Mouse (Mus musculus): ENCODE results near the gene Sfxn2. TPM values are rescaled to one million over a fixed set of nuclear protein-coding genes. Genes with fewer than 3 reads are reported as not detected.
A peak's percentile ranks its signal among the peaks of the same experiment; 100 is the strongest.

Sfxn2 gene
- polyA plus RNA-seq, 1 experiment from 2014 or later: 11.7 TPM

DNA sequence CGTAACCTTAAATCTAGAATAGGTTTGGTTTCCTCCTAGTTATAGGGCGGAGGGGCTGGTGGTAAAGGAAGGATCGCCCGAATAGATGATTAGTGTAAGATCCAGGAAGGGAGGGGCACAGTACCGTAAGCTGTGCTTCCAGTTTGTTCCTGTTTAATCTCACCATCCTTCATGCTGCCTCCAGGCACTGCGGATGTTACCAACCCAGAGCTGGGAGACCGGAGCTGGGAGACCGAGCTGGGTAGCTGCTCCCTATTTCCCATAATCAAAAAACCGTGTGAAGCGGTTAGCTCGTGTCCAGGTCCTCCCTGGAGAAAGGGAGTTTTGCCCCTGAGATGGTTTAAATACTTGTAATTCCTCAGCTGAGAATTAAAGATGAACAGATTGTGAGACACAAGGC is 43.2 kb downstream of the Sfxn2 start:
- Histone ChIP-seq H3K4me3 (no peak overlapping the region), H3K27ac (no peak overlapping the region), H3K36me3 (replicated peaks) (no peaks in the 10 kb centered on the region; the same call in 1 of the 2 replicates), H3K4me2 (no peak overlapping the region), H3K4me1 (peaks cover 26% of the 10 kb centered on the region), H3K9ac (no peak overlapping the region), H3K27me3 (replicated peaks) (no peaks in the 10 kb centered on the region), H3K9me3 (no peaks in the 10 kb centered on the region)
- ATAC-seq (replicated peaks): no peak
- WGBS: 89% methylated on average over 11 of the region's 11 CpGs

DNA sequence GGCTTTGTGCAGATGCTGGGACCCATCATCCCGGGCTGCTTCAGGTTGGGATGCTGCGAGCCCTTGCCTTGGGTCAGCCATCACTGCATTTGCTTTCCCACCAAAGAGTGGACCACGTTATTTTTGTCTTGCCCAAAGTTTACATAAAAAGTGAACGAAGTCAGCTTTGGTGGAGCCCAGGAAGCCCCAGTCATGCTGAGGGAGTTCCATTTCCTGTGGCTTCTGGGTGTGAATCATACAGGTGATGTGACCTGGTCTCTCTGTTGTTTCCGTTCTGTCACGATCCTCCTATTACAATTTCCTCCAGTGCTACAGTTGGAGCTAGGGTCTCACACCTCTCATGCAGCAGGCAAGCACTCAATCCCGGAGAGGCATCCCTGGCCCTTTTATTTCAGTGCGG is 44.2 kb downstream of the Sfxn2 start:
- Histone ChIP-seq H3K4me3 (no peak overlapping the region), H3K9ac (no peak overlapping the region), H3K4me2 (no peak overlapping the region), H3K4me1 (peaks cover 34% of the 10 kb centered on the region), H3K36me3 (replicated peaks) (no peaks in the 10 kb centered on the region; the same call in 1 of the 2 replicates), H3K9me3 (no peaks in the 10 kb centered on the region), H3K27ac (no peak overlapping the region), H3K27me3 (replicated peaks) (no peaks in the 10 kb centered on the region)
- ATAC-seq (replicated peaks): no peak
- WGBS: 91% methylated on average over 8 of the region's 8 CpGs

- Histone ChIP-seq H3K27ac (no peak overlapping the region), H3K36me3 (replicated peaks) (no peaks in the 10 kb centered on the region), H3K4me1 (peaks cover 44% of the 10 kb centered on the region), H3K4me3 (no peak overlapping the region), H3K27me3 (replicated peaks) (no peaks in the 10 kb centered on the region), H3K9me3 (no peaks in the 10 kb centered on the region), H3K4me2 (no peak overlapping the region), H3K9ac (no peak overlapping the region)
- ATAC-seq (replicated peaks): no peak
- WGBS: 41% methylated on average over 9 of the region's 9 CpGs
These were observed 45.2 kb downstream of the Sfxn2 start for GRCm38 (mm10) chr19:46618322-46618721.

- no peak overlapping the region for H3K9ac ChIP-seq
- peaks cover 51% of the 10 kb centered on the region for H3K4me1 ChIP-seq
- H3K36me3 ChIP-seq (replicated peaks): no peaks in the 10 kb centered on the region
- no peaks in the 10 kb centered on the region for H3K9me3 ChIP-seq
- H3K27ac ChIP-seq: no peak overlapping the region
- 80% methylated on average over 19 of the region's 19 CpGs for WGBS
- no peak for ATAC-seq (replicated peaks)
- no peaks in the 10 kb centered on the region for H3K27me3 ChIP-seq (replicated peaks)
- H3K4me3 ChIP-seq: no peak overlapping the region
- H3K4me2 ChIP-seq: no peak overlapping the region
These were observed 45.8 kb downstream of the Sfxn2 start for GRCm38 (mm10) chr19:46619001-46619400.

DNA sequence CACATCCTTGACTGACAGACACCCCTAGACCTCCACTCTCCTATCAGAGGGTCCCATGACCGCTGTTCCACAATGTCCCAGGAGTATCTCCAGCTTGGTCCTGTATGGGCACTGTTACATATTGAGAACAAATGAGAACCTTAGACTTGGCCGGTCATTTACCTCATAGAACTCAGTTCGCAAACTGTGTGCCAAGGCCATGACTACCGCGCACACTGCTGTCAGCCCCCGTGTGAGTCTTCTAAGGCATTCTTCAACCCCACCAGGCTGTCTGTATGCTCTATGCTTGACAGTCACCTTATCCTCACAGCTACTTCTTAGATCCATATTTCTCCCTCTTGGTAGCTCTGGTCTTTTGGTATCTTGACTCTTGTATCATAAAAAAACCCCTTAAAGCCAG is 46.4 kb downstream of the Sfxn2 start:
- 90% methylated on average over 6 of the region's 6 CpGs for WGBS
- H3K27ac ChIP-seq: no peak overlapping the region
- no peak overlapping the region for H3K9ac ChIP-seq
- no peak overlapping the region for H3K4me2 ChIP-seq
- H3K9me3 ChIP-seq: no peaks in the 10 kb centered on the region
- no peak for ATAC-seq (replicated peaks)
- H3K4me1 ChIP-seq: peaks cover 56% of the 10 kb centered on the region
- no peaks in the 10 kb centered on the region for H3K27me3 ChIP-seq (replicated peaks)
- H3K4me3 ChIP-seq: no peak overlapping the region
- H3K36me3 ChIP-seq (replicated peaks): no peaks in the 10 kb centered on the region

DNA sequence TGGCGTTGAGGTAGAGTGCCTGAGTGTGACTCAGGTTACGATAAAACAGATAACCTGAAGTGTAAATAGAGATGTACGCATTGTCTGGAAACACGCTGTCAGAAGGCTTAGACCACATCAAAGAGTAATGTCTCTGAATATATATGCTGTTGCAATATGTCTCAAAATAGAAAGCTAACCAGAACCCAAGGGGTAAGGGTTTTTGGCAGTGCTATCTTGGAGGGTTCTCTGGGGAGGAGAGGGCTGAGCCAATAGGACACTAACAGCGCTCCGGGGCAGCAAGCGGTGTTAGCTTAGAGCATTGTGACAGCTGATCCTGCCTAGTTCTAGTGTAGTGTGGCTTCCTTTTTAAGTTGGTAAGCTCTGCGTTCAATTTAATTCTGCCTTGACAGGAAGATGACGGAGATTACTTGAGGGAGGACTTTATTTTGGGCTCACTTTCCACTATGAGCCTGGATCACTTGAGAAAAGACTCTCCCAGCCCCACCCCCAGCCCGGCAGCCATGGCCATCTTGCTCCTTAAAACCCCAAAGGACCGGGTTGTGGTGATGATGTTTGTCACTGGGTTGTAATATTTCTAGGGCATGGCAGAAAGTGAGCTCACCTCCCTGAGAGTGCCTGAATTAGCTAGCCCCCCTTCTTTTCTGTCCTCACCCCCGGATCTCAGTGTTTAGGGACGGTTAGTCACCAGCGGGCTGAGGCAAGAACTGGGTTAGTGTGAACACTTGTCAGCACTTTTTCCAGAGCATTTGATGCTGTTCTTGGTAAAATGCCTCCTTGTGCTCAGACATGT is 47.0 kb downstream of the Sfxn2 start:
- H3K9me3 ChIP-seq: no peaks in the 10 kb centered on the region
- no peak overlapping the region for H3K4me2 ChIP-seq
- H3K4me1 ChIP-seq: peaks cover 57% of the 10 kb centered on the region
- no peaks in the 10 kb centered on the region for H3K36me3 ChIP-seq (replicated peaks)
- H3K27me3 ChIP-seq (replicated peaks): no peaks in the 10 kb centered on the region
- WGBS: 68% methylated on average over 14 of the region's 14 CpGs
- no peak for ATAC-seq (replicated peaks)
- no peak overlapping the region for H3K4me3 ChIP-seq
- no peak overlapping the region for H3K9ac ChIP-seq
- no peak overlapping the region; the same call in 1 of the 2 replicates for H3K27ac ChIP-seq

DNA sequence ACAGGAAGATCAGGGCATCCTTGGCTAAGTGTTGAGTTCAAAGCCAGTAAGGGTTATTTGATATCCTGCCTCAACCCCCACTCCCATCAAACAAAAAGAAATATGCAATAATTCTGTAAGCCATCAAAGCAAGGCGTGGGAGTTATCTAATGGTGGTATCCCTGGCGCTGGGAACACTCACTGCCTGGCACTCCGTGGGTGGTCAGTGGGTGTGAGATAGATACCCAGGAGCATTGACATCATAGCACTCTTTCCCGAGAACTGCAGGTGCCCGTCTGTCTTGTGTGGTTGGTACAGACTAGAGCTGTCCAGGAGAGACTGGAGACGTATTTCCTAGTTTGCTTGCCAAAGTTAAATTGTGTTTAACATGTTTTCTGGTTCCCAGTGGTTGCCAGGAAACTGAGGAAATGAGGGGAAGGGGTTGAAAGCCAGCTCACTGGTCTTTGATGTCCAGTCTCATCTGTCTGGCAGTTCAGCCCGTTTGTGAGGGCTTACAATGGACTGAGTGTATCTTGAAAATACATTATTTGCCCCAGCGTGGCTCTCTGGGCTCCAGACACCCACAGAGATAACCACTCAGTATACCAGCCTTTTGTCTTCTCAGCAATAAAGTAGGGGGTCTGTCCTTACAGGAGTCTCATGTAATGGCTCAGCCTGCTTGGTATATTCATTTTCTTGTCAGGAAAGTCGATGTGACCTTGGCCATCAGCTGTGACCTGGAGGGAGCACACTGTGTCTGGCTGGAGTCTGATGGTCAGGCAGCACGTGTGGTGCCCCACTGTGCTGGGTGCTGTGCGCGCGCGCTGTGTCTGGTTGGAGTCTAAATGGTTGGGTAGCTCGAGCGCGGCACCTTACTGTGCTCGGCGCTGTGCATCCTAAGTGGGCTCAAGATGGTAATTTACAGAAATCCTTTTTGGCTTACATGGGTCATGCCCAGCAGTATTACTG is 48.3 kb downstream of the Sfxn2 start:
- no peak overlapping the region for H3K4me3 ChIP-seq
- WGBS: 48% methylated on average over 19 of the region's 19 CpGs
- H3K36me3 ChIP-seq (replicated peaks): no peaks in the 10 kb centered on the region
- H3K27ac ChIP-seq: peak overlapping the region; percentile 28; the same call in 1 of the 2 replicates
- H3K4me1 ChIP-seq: peaks cover 57% of the 10 kb centered on the region
- no peak overlapping the region for H3K9ac ChIP-seq
- H3K4me2 ChIP-seq: no peak overlapping the region
- no peaks in the 10 kb centered on the region for H3K9me3 ChIP-seq
- no peaks in the 10 kb centered on the region for H3K27me3 ChIP-seq (replicated peaks)
- ATAC-seq (replicated peaks): no peak

- no peak; the same call in 1 of the 2 replicates for ATAC-seq (replicated peaks)
- Histone ChIP-seq H3K9me3 (no peaks in the 10 kb centered on the region), H3K36me3 (replicated peaks) (no peaks in the 10 kb centered on the region), H3K27ac (peak overlapping the region; percentile 40; the same call in 1 of the 2 replicates), H3K27me3 (replicated peaks) (no peaks in the 10 kb centered on the region), H3K4me3 (no peak overlapping the region), H3K4me2 (peak overlapping the region; percentile 31; the same call in 1 of the 2 replicates), H3K4me1 (peaks cover 57% of the 10 kb centered on the region), H3K9ac (no peak overlapping the region)
- 32% methylated on average over 12 of the region's 12 CpGs for WGBS
These were observed 49.6 kb downstream of the Sfxn2 start for GRCm38 (mm10) chr19:46622659-46623193.

DNA sequence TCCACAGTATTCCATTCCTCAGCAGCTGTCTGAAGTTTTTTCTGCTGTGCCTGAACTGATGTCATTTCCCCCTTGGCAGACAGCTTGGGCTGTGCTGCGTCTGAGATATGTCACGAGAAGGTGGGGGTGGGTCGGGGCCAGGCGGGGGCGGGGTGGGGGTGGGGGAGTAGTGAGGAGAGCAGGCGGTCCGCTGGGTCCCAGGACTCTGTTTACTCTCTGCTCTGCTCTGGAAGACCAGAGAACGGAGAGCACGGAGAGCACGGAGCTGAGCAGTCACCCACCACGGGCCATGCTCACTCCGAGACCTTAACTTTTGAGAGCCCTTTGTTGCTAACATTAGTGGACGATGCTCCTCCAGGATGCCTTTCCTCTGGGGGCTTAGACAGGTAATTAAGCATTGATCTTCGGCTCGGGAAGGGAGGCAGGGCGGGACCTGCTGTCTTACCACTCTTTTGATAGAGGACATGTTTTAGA is 50.1 kb downstream of the Sfxn2 start:
- Histone ChIP-seq H3K36me3 (replicated peaks) (no peaks in the 10 kb centered on the region), H3K4me3 (no peak overlapping the region)
- WGBS: 6% methylated on average over 16 of the region's 16 CpGs

DNA sequence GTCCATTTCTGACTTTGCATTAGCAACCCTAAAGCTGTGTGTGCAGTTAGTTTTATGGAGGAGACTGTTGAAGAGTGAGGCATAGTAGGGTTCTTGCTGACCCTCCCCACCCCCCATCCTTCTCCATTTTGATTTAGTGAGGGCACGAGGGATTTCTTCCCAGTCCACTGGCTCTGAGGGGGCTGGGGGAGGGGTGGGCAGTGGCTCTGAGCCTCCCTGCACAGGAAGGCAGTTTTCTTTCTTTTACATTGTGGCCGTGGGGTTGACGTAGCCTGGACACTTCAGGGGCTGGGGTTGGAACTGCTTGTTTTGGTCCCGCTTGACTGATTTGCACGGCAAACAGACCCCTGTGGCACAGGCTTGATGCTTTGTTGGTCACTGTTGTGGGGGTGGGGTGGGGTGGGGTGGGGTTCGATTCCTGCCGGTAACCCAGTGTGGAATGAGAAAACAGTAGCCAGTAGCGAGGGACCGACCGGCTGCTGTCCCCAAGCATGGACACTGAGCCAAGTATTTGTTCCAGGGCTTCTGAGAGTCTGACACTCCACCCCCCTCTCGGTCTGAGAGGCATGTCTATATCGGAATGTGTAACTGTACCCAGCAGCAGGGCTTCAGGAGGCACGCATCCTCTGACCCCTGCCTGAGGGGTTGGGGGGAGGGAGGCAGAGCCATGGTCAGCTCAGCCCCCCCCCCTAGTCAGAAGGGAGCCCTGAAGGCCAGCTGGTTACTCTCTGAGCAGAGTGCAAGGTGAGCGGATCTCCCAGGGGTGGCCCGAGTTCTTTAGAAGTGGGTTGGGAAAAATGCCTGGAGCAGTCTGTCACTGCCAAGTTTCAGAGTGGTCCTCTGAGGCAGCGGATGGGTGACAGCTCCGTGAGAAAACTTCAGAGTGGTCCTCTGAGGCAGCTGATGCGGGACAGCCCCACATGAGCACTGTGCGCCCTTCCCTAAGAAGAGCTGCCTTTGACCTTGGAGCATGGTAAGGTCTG is 50.9 kb downstream of the Sfxn2 start:
- Histone ChIP-seq H3K36me3 (replicated peaks) (no peaks in the 10 kb centered on the region), H3K4me3 (no peak overlapping the region), H3K27me3 (replicated peaks) (no peaks in the 10 kb centered on the region), H3K4me2 (peak overlapping the region; percentile 31), H3K27ac (peak overlapping the region; percentile 4; the same call in 1 of the 2 replicates), H3K9me3 (no peaks in the 10 kb centered on the region), H3K9ac (no peak overlapping the region), H3K4me1 (peaks cover 52% of the 10 kb centered on the region)
- 0 out of 2 replicates have a peak, but pooled peaks have one; percentile 35 for ATAC-seq (replicated peaks)
- WGBS: 26% methylated on average over 19 of the region's 19 CpGs

More for the DNA sequence above, 50.1 kb downstream of the Sfxn2 start:
- no peak overlapping the region for H3K9ac ChIP-seq
- H3K27me3 ChIP-seq (replicated peaks): no peaks in the 10 kb centered on the region
- H3K27ac ChIP-seq: peak overlapping the region; percentile 40
- H3K4me2 ChIP-seq: peak overlapping the region; percentile 31
- H3K9me3 ChIP-seq: no peaks in the 10 kb centered on the region
- H3K4me1 ChIP-seq: peaks cover 57% of the 10 kb centered on the region
- no peak for ATAC-seq (replicated peaks)

- no peaks in the 10 kb centered on the region for H3K36me3 ChIP-seq (replicated peaks)
- H3K4me3 ChIP-seq: no peak overlapping the region
- no peak for ATAC-seq (replicated peaks)
- no peaks in the 10 kb centered on the region for H3K9me3 ChIP-seq
- H3K4me1 ChIP-seq: peaks cover 45% of the 10 kb centered on the region
- H3K9ac ChIP-seq: no peak overlapping the region
- H3K27me3 ChIP-seq (replicated peaks): no peaks in the 10 kb centered on the region
- no peak overlapping the region for H3K27ac ChIP-seq
- no peak overlapping the region for H3K4me2 ChIP-seq
- 93% methylated on average over 12 of the region's 12 CpGs for WGBS
These were observed 51.9 kb downstream of the Sfxn2 start for GRCm38 (mm10) chr19:46625015-46625414.

Data from midbrain, embryonic 15.5 days (tissue).